Mouse (Mus musculus) neural tube, embryonic 15.5 days (tissue): ENCODE results near the gene Mc1r. TPM values are rescaled to one million over a fixed set of nuclear protein-coding genes. Genes with fewer than 3 reads are reported as not detected.

Experiments
- ATAC-seq: fragments of 200-750 bp; cut with Nextera tagmentation; 2 replicates; pipeline ENCODE4 v1.8.0; 2017; ENCODE audit warnings: mild to moderate bottlenecking, moderate TSS enrichment, moderate library complexity; ENCODE audit not compliant: low FRiP score
- H3K27ac ChIP-seq: fragments of 300-500 bp; sonication (generic); replicated peaks from 2 replicates; pipeline ENCODE4 v1.5.1; 2015; ENCODE audit warnings: mild to moderate bottlenecking, inconsistent platforms
- H3K27me3 ChIP-seq: fragments of 300-500 bp; sonication (generic); replicated peaks from 2 replicates; pipeline ENCODE4 v1.6.1; 2015; ENCODE audit warnings: inconsistent platforms
- H3K36me3 ChIP-seq: fragments of 300-500 bp; sonication (generic); 2 replicates; pipeline ENCODE4 v1.6.1; 2015; ENCODE audit warnings: inconsistent platforms
- H3K4me1 ChIP-seq: fragments of 300-500 bp; sonication (generic); 2 replicates; pipeline ENCODE4 v1.6.1; 2015; ENCODE audit warnings: inconsistent platforms
- H3K4me2 ChIP-seq: fragments of 300-500 bp; sonication (generic); 2 replicates; pipeline ENCODE4 v1.6.1; 2015; ENCODE audit warnings: inconsistent platforms, mild to moderate bottlenecking, moderate library complexity
- H3K4me3 ChIP-seq: fragments of 300-500 bp; sonication (generic); replicated peaks from 2 replicates; pipeline ENCODE4 v1.5.1; 2015; ENCODE audit warnings: mild to moderate bottlenecking, inconsistent platforms
- H3K9ac ChIP-seq: fragments of 300-500 bp; sonication (generic); replicated peaks from 2 replicates; pipeline ENCODE4 v1.6.1; 2015; ENCODE audit warnings: mild to moderate bottlenecking, inconsistent platforms
- H3K9me3 ChIP-seq: fragments of 300-500 bp; sonication (generic); replicated peaks from 2 replicates; pipeline ENCODE4 v1.6.1; 2016; ENCODE audit warnings: inconsistent platforms
- WGBS: fragments of 180-500 bp; shearing (Covaris S2); methylation state at CpG from one replicate; pipeline ENCODE4 v1.1.7; 2015; ENCODE audit warnings: mixed read lengths; 5-methylcytosine and 5-hydroxymethylcytosine counted together
- polyA plus RNA-seq: library from polyadenylated mRNA; unstranded; fragments of >200 nt; fragmentation: Nextera tagmentation; extraction: Ambion mirVana; gene quantifications from 2 replicates; pipeline ENCODE4 v1.2.1, GENCODE M21; 2015

The Mc1r gene
- polyA plus RNA-seq, 1 experiment from 2014 or later = 0.20 TPM

DNA sequence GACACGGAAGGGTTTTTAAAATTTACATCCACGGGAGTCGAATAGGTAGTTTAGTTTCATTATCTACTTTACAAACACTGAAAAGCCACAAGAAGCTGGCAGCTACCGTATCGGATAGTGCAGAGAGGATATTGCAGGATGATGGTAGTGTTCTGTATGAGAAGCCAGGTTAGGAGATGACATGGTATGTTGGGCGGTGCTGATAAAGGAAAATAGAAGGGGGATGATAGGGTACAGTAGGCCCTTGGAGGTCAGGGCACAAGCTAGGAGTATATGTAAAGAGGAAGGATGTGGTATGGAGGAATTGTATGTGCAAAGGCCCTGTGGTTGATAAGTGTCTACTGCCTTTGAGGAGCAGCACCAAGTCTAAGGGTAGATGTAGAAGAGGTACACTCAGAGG, 47.7 kb downstream of the Mc1r start:
- 95% methylated on average over 6 of the region's 6 CpGs for WGBS
- Histone ChIP-seq H3K4me2 (no peak overlapping the region), H3K27ac (no peak overlapping the region), H3K9ac (no peak overlapping the region), H3K4me1 (no peaks in the 10 kb centered on the region), H3K4me3 (no peak overlapping the region), H3K27me3 (no peaks in the 10 kb centered on the region), H3K9me3 (no peaks in the 10 kb centered on the region), H3K36me3 (peaks cover 87% of the 10 kb centered on the region)
- no peak for ATAC-seq

Other genes with a start within 250 kb of the Mc1r start
- gene Sult5a1, start 248.8 kb upstream of the Mc1r start, polyA plus RNA-seq = 2.2 and 3.4 TPM in 2 replicates
- 0.41 and 1.1 TPM in 2 replicates for gene Dpep1, start 220.9 kb upstream of the Mc1r start, polyA plus RNA-seq
- 174 and 182 TPM in 2 replicates for gene Chmp1a, start 194.3 kb upstream of the Mc1r start, polyA plus RNA-seq
- 6.5 and 6.6 TPM in 2 replicates for gene Spata33, start 194.3 kb upstream of the Mc1r start, polyA plus RNA-seq
- gene Cdk10, start 182.3 kb upstream of the Mc1r start, polyA plus RNA-seq = 42.3 and 44.2 TPM in 2 replicates
- gene Spata2l, start 170.9 kb upstream of the Mc1r start, polyA plus RNA-seq = 11.3 and 12.8 TPM in 2 replicates
- 21.6 and 21.7 TPM in 2 replicates for gene Zfp276, start 152.9 kb upstream of the Mc1r start, polyA plus RNA-seq
- gene Vps9d1, start 152.8 kb upstream of the Mc1r start, polyA plus RNA-seq = 55.6 and 61.5 TPM in 2 replicates
- gene Fanca, start 88.5 kb upstream of the Mc1r start, polyA plus RNA-seq = 6.1 and 9.8 TPM in 2 replicates
- 37.9 and 44.0 TPM in 2 replicates for gene Spire2, start 74.4 kb upstream of the Mc1r start, polyA plus RNA-seq
- 368 and 390 TPM in 2 replicates for gene Tcf25, start 33.4 kb upstream of the Mc1r start, polyA plus RNA-seq
- gene Tubb3, start 4.3 kb downstream of the Mc1r start, polyA plus RNA-seq = 1,289 and 1,555 TPM in 2 replicates
- gene Def8, start 16.4 kb downstream of the Mc1r start, polyA plus RNA-seq = 46.8 and 52.3 TPM in 2 replicates
- 47.3 and 50.7 TPM in 2 replicates for gene Afg3l1, start 70.8 kb downstream of the Mc1r start, polyA plus RNA-seq
- gene Dbndd1, start 108.4 kb downstream of the Mc1r start, polyA plus RNA-seq = 67.0 and 84.1 TPM in 2 replicates
- 34.3 and 37.5 TPM in 2 replicates for gene Gas8, start 111.7 kb downstream of the Mc1r start, polyA plus RNA-seq
- 12.4 and 12.7 TPM in 2 replicates for gene Rhou, start 246.8 kb downstream of the Mc1r start, polyA plus RNA-seq